Mouse (Mus musculus) C2C12 (cell line): ENCODE data around the gene Slc39a2. TPM values are rescaled to one million over a fixed set of nuclear protein-coding genes. Genes with fewer than 3 reads are reported as not detected.

ENCODE experiments used
- H3K27me3 ChIP-seq: one replicate; pipeline ENCODE4 v1.6.1; 2011; ENCODE audit not compliant: control insufficient read depth, insufficient read depth, insufficient read length
- H3K36me3 ChIP-seq: one replicate; pipeline ENCODE4 v1.6.1; 2011; ENCODE audit not compliant: control insufficient read depth, insufficient read depth
- H3K4me3 ChIP-seq: one replicate; pipeline ENCODE4 v1.5.1; 2011; ENCODE audit warnings: mild to moderate bottlenecking, control low read depth; ENCODE audit not compliant: poor library complexity, insufficient read depth, severe bottlenecking
- H3K79me2 ChIP-seq: one replicate; pipeline ENCODE4 v1.6.1; 2011; ENCODE audit not compliant: control insufficient read depth, insufficient read depth
- H3K79me3 ChIP-seq: one replicate; pipeline ENCODE4 v1.6.1; 2011; ENCODE audit warnings: low read depth, control low read depth
- H3ac ChIP-seq: one replicate; pipeline ENCODE3; 2011; ENCODE audit warnings: low read depth; ENCODE audit not compliant: control insufficient read depth, insufficient read length
- CEBPB ChIP-seq: IDR thresholded peaks from one replicate; pipeline ENCODE4 v1.6.1; 2011; ENCODE audit warnings: low read depth, mild to moderate bottlenecking, control low read depth, moderate library complexity
- CTCF ChIP-seq: IDR thresholded peaks from one replicate; pipeline ENCODE4 v1.5.1; 2011; ENCODE audit not compliant: control insufficient read depth, insufficient read depth, insufficient read length
- FOSL1 ChIP-seq: IDR thresholded peaks from one replicate; pipeline ENCODE4 v1.8.0; 2011; ENCODE audit warnings: mild to moderate bottlenecking, low read length; ENCODE audit not compliant: poor library complexity, insufficient read depth, severe bottlenecking
- MAX ChIP-seq: IDR thresholded peaks from one replicate; pipeline ENCODE4 v1.6.1; 2011; ENCODE audit warnings: mild to moderate bottlenecking, control low read depth
- MYOD1 ChIP-seq: IDR thresholded peaks from one replicate; pipeline ENCODE4 v1.6.1; 2011; ENCODE audit warnings: low read depth; ENCODE audit not compliant: control insufficient read depth, insufficient read length
- MYOG ChIP-seq: IDR thresholded peaks from one replicate; pipeline ENCODE4 v1.6.1; 2011; ENCODE audit not compliant: control insufficient read depth, insufficient read length; ENCODE audit errors: extremely low read depth
- USF1 ChIP-seq: IDR thresholded peaks from one replicate; pipeline ENCODE4 v1.6.1; 2011; ENCODE audit warnings: low read depth, mild to moderate bottlenecking, control low read depth, moderate library complexity
- polyA plus RNA-seq: library from polyadenylated mRNA; unstranded; fragments of >200 nt; fragmentation: generic; extraction: Trizol; gene quantifications from one replicate; pipeline ENCODE4 v1.2.1, GENCODE M21; 2012; ENCODE audit warnings: missing spikeins

Slc39a2 gene
- polyA plus RNA-seq, 1 experiment = 0.08 TPM

GRCm38 (mm10) chr14:51906102-51906501 lies 13.4 kb downstream of the Slc39a2 start:
- Histone ChIP-seq H3ac (no peak overlapping the region), H3K4me3 (no peak overlapping the region), H3K79me3 (no peaks in the 10 kb centered on the region), H3K27me3 (no peaks in the 10 kb centered on the region), H3K79me2 (no peaks in the 10 kb centered on the region), H3K36me3 (no peaks in the 10 kb centered on the region)
- no peak for TF ChIP-seq MYOD1

GRCm38 (mm10) chr14:51911301-51911700 lies 18.6 kb downstream of the Slc39a2 start:
- TF ChIP-seq CEBPB (no peak), MYOD1 (no peak), CTCF (no peak), USF1 (no peak), FOSL1 (no peak), MAX (no peak), MYOG (no peak)
- no peaks in the 10 kb centered on the region for H3K27me3 ChIP-seq

GRCm38 (mm10) chr14:51912391-51913061 lies 19.8 kb downstream of the Slc39a2 start:
- Histone ChIP-seq H3K36me3 (no peaks in the 10 kb centered on the region), H3ac (peak overlapping the region; percentile 58), H3K27me3 (no peaks in the 10 kb centered on the region), H3K79me3 (no peaks in the 10 kb centered on the region), H3K79me2 (no peaks in the 10 kb centered on the region), H3K4me3 (peak overlapping the region; percentile 29)
- TF ChIP-seq MAX = no peak
- no peak for TF ChIP-seq CTCF

More at GRCm38 (mm10) chr14:51911301-51911700, 18.6 kb downstream of the Slc39a2 start:
- Histone ChIP-seq H3K79me3 (no peaks in the 10 kb centered on the region), H3K79me2 (no peaks in the 10 kb centered on the region), H3K36me3 (no peaks in the 10 kb centered on the region), H3ac (no peak overlapping the region), H3K4me3 (no peak overlapping the region)

- TF ChIP-seq MYOD1 = no peak
- TF ChIP-seq CTCF = no peak
- no peak for TF ChIP-seq CEBPB
- H3K79me2 ChIP-seq = no peaks in the 10 kb centered on the region
- no peaks in the 10 kb centered on the region for H3K79me3 ChIP-seq
- H3ac ChIP-seq = peak overlapping the region; percentile 62
- H3K27me3 ChIP-seq = no peaks in the 10 kb centered on the region
- H3K4me3 ChIP-seq = peak overlapping the region; percentile 29
- H3K36me3 ChIP-seq = no peaks in the 10 kb centered on the region
Observed at GRCm38 (mm10) chr14:51913062-51913959, 20.6 kb downstream of the Slc39a2 start.

GRCm38 (mm10) chr14:51913960-51914762 lies 21.5 kb downstream of the Slc39a2 start, which contains the start of gene Ndrg2:
Gene Ndrg2 (minus strand): TSS chr14:51914158.
- Histone ChIP-seq H3K79me3 (no peaks in the 10 kb centered on the region), H3K27me3 (no peaks in the 10 kb centered on the region), H3K4me3 (peak within 1 kb of the TSS; percentile 29), H3K36me3 (no peaks in the 10 kb centered on the region), H3K79me2 (no peaks in the 10 kb centered on the region), H3ac (peak within 1 kb of the TSS; percentile 62)
- TF ChIP-seq CTCF (no peak), USF1 (no peak), MAX (no peak)

- H3K79me2 ChIP-seq = no peaks in the 10 kb centered on the region
- H3ac ChIP-seq = no peak overlapping the region
- H3K36me3 ChIP-seq = no peaks in the 10 kb centered on the region
- H3K27me3 ChIP-seq = no peaks in the 10 kb centered on the region
- TF ChIP-seq MAX (no peak), MYOG (no peak), CTCF (no peak), USF1 (no peak), CEBPB (no peak), FOSL1 (no peak), MYOD1 (no peak)
- H3K4me3 ChIP-seq = no peak overlapping the region
- H3K79me3 ChIP-seq = no peaks in the 10 kb centered on the region
Observed at GRCm38 (mm10) chr14:51915030-51915429, 22.3 kb downstream of the Slc39a2 start.
